Comparison of ENCODE assay signal across 24 mouse cellular contexts in genomic region chr6:52626735-52627134, GRCm38 (mm10). TPM values are rescaled to one million over a fixed set of nuclear protein-coding genes. Genes with fewer than 3 reads are reported as not detected.
DNase-seq lines count a peak whose midpoint lies in the region; ATAC-seq and TF ChIP-seq lines count a peak whose summit lies in the region.
"Had no signal": no experiment of that assay in that cellular context is flagged by ENCODE, and none has a peak within 500 bp of the region (broad histone marks: within the 10 kb centered on the region; RNA-seq: fewer than 3 reads in every experiment).

No protein-coding gene starts in this region.

- H3K27me3 ChIP-seq in G1E (ENCODE audit: insufficient read depth, low read length) = no peaks in the 10 kb centered on the region
- no peaks in the 10 kb centered on the region for H3K27me3 ChIP-seq in liver, embryonic 13.5 days
- H3K27me3 ChIP-seq: embryonic facial prominence, embryonic 12.5 days; forebrain, embryonic 12.5 days; heart, embryonic 15.5 days had no signal

- H3K36me3 ChIP-seq in G1E (replicated peaks) = peaks cover 70% of the 10 kb centered on the region
- H3K36me3 ChIP-seq in liver, embryonic 13.5 days = peaks cover 9% of the 10 kb centered on the region
- H3K36me3 ChIP-seq: forebrain, embryonic 12.5 days had no signal

- TF ChIP-seq CTCF in G1E (IDR thresholded peaks at IDR 0.05; ENCODE audit: low read depth, low read length) = no peak

- intact Hi-C loops in heart, postnatal 14 days (cut with DNase I) = no loop called here

- no peaks in the 10 kb centered on the region for H3K9me3 ChIP-seq in G1E (replicated peaks)
- no peaks in the 10 kb centered on the region for H3K9me3 ChIP-seq in liver, embryonic 13.5 days (replicated peaks)
- H3K9me3 ChIP-seq: embryonic facial prominence, embryonic 12.5 days; forebrain, embryonic 12.5 days; heart, embryonic 15.5 days; hindbrain, embryonic 10.5 days had no signal

- H3K4me2 ChIP-seq in liver, embryonic 13.5 days = no peak overlapping the region
- H3K4me2 ChIP-seq: embryonic facial prominence, embryonic 12.5 days; forebrain, embryonic 12.5 days; heart, embryonic 11.5 days; heart, embryonic 15.5 days; hindbrain, embryonic 14.5 days had no signal

- H3K4me1 ChIP-seq in G1E (ENCODE audit: insufficient read depth, low read depth, low read length) = peaks cover 35% of the 10 kb centered on the region
- H3K4me1 ChIP-seq in liver, embryonic 13.5 days (replicated peaks) = peaks cover 7% of the 10 kb centered on the region
- H3K4me1 ChIP-seq: embryonic facial prominence, embryonic 12.5 days; forebrain, embryonic 12.5 days; heart, embryonic 15.5 days; hindbrain, embryonic 10.5 days had no signal

- H3K9ac ChIP-seq in liver, embryonic 13.5 days = no peak overlapping the region
- H3K9ac ChIP-seq: embryonic facial prominence, embryonic 12.5 days; forebrain, embryonic 12.5 days; heart, embryonic 15.5 days; hindbrain, embryonic 14.5 days had no signal

- H3K4me3 ChIP-seq in G1E (ENCODE audit: low read depth, low read length) = no peak overlapping the region
- H3K4me3 ChIP-seq in liver, embryonic 13.5 days (replicated peaks) = no peak overlapping the region
- H3K4me3 ChIP-seq: embryonic facial prominence, embryonic 12.5 days; forebrain, embryonic 12.5 days; gastrocnemius, adult 2 months; heart, embryonic 15.5 days; hindbrain, embryonic 10.5 days had no signal

- DNase-seq in G1E (ENCODE audit: low spot score) = no peak
- DNase-seq in MEL-GATA-1-ER (ENCODE audit: extremely low read depth, low read depth) = peak; percentile 49
- no peak for DNase-seq in liver, embryonic 13.5 days
- DNase-seq in frontal cortex, postnatal 14 days (ENCODE audit: low spot score in 2 of 2) = no peak
- DNase-seq in heart, postnatal 14 days = no peak
- DNase-seq in cerebellum, postnatal 25 days = no peak
- DNase-seq in gastrocnemius, postnatal 10 days = no peak
- DNase-seq: adrenal gland, adult 8-10 months; adrenal gland, postnatal 36 days; B cell, adult 2 months; cerebellum, adult 2 months; cerebellum, postnatal 10 days; gastrocnemius, adult 2 months; gastrocnemius, postnatal 36 days; heart, adult 18-20 months had no signal

- WGBS in liver, embryonic 13.5 days (ENCODE audit: insufficient replicate concordance) = 33% methylated on average over 4 of the region's 4 CpGs

- no peak overlapping the region for H3K27ac ChIP-seq in liver, embryonic 13.5 days
- H3K27ac ChIP-seq: embryonic facial prominence, embryonic 12.5 days; forebrain, embryonic 12.5 days; gastrocnemius, adult 2 months; heart, embryonic 15.5 days; hindbrain, embryonic 10.5 days; hindbrain, embryonic 14.5 days had no signal

- ATAC-seq in G1E (ENCODE audit: extremely low read depth, insufficient number of reproducible peaks, low FRiP score, poor library complexity, severe bottlenecking) = peak; percentile 50
- peak; percentile 68 for ATAC-seq in liver, embryonic 13.5 days (ENCODE audit: low read depth)
- peak; percentile 73 for ATAC-seq in megakaryocyte, adult 5-6 weeks (ENCODE audit: poor library complexity, severe bottlenecking)
- ATAC-seq: CD4-positive, CD25-positive, alpha-beta regulatory T cell, adult 4 months; forebrain, embryonic 16.5 days had no signal

RNA-seq across cellular contexts. Expression of gene Hibadh, which starts 13.5 kb away (rescaled TPM):
- total RNA-seq in G1E (2014; fragmentation: Nextera tagmentation) (105 and 112 TPM in 2 replicates), G1E (2017) (61.6 and 72.9 TPM in 2 replicates)
- polyA plus RNA-seq in G1E (2012) = 16.7 and 20.1 TPM in 2 replicates
- 61.6 and 71.7 TPM in 2 replicates for polyA plus RNA-seq in liver, embryonic 13.5 days (2015; fragmentation: Nextera tagmentation; extraction: Ambion mirVana)
- 41.2 and 45.0 TPM in 2 replicates for total RNA-seq in megakaryocyte, adult 5-6 weeks (2015)
- 23.8 and 29.6 TPM in 2 replicates for total RNA-seq in megakaryocyte, adult 5-6 weeks (2017)
- total RNA-seq in heart, postnatal 14 days (2021) = 100 to 1,000 TPM; 188 to 192 TPM
- total RNA-seq in gastrocnemius, postnatal 10 days (2021) = 10 to 100 TPM; 81.3 to 91.6 TPM
